Mouse (Mus musculus) MEL (cell line): ENCODE results near the gene Cplx2.

ENCODE experiments used
- CTCF ChIP-seq, 3 experiments: IDR thresholded peaks in 2 of 3; conservative IDR thresholded peaks in 1 of 3; 2 replicates each; pipeline ENCODE4 v1.5.1; 2011 to 2012; ENCODE audit warnings: low read length in 3 of 3, low read depth in 2 of 3, mild to moderate bottlenecking in 2 of 3, improper control_type of control experiment in 1 of 3, inconsistent platforms in 1 of 3, mixed read lengths in 1 of 3, moderate library complexity in 1 of 3; ENCODE audit not compliant: control insufficient read depth in 1 of 3, insufficient read depth in 1 of 3, poor library complexity in 1 of 3, severe bottlenecking in 1 of 3
- GABPA ChIP-seq: IDR thresholded peaks from 2 replicates; pipeline ENCODE4 v1.6.1; 2012; ENCODE audit warnings: low read depth, mild to moderate bottlenecking, inconsistent platforms, low read length, improper control_type of control experiment, moderate library complexity
- HCFC1 ChIP-seq: IDR thresholded peaks from 2 replicates; pipeline ENCODE4 v1.6.1; 2012; ENCODE audit warnings: low read depth, mild to moderate bottlenecking, inconsistent platforms, low read length, improper control_type of control experiment, moderate library complexity
- POLR2AphosphoS5 ChIP-seq: IDR thresholded peaks from 2 replicates; pipeline ENCODE4 v1.6.1; 2012; ENCODE audit warnings: low read depth, borderline replicate concordance, mild to moderate bottlenecking, inconsistent platforms, low read length, moderate library complexity, mixed read lengths

DNA sequence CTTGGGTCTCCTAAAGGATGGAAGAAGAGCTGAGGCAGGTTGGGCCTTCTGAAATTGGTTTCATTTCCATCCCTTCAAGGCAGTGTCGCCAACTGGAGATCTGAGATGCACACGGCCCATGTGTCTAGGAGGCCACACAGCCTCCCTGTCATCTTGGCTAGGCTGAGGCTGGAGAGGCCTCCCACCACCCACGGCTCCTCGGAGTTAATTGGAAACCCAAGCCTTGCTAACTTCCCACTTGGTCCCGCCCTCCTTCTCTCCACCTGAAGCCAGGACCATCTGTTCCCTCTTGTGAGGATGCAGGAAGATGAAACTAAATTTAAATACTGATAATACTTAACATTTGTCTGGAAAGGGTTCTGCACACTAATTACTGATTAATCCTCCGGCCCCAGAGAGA lies 34.1 kb upstream of the Cplx2 start:
- no peak for TF ChIP-seq POLR2AphosphoS5
- no peak for TF ChIP-seq HCFC1
- no peak for TF ChIP-seq CTCF (IDR thresholded peaks at IDR 0.05 in 2 of 3, conservative IDR thresholded peaks at IDR 0.05 in 1 of 3; ENCODE audit: control insufficient read depth in 1 of 3, insufficient read depth in 1 of 3, low read depth in 2 of 3, low read length in 3 of 3, poor library complexity in 1 of 3, severe bottlenecking in 1 of 3)
- no peak for TF ChIP-seq GABPA
